Mouse (Mus musculus) bone marrow macrophage, adult 2 months (primary cell): ENCODE measurements around the gene Parva.

Experiments
- CTCF ChIP-seq: IDR thresholded peaks from 2 replicates; pipeline ENCODE4 v1.5.1; 2012; ENCODE audit warnings: low read depth, mild to moderate bottlenecking, low read length, moderate library complexity
- POLR2A ChIP-seq: IDR thresholded peaks from 2 replicates; pipeline ENCODE4 v1.6.1; 2012; ENCODE audit warnings: mild to moderate bottlenecking, low read depth, low read length, borderline replicate concordance

GRCm38 (mm10) chr7:112491737-112492136 lies 64.4 kb downstream of the Parva start:
- TF ChIP-seq POLR2A, result no peak
- TF ChIP-seq CTCF, result no peak
